Mouse (Mus musculus): ENCODE data around the gene Traf1. TPM values are rescaled to one million over a fixed set of nuclear protein-coding genes. Genes with fewer than 3 reads are reported as not detected.

The Traf1 gene
- polyA plus RNA-seq, 1 experiment = 0.44 TPM

DNA sequence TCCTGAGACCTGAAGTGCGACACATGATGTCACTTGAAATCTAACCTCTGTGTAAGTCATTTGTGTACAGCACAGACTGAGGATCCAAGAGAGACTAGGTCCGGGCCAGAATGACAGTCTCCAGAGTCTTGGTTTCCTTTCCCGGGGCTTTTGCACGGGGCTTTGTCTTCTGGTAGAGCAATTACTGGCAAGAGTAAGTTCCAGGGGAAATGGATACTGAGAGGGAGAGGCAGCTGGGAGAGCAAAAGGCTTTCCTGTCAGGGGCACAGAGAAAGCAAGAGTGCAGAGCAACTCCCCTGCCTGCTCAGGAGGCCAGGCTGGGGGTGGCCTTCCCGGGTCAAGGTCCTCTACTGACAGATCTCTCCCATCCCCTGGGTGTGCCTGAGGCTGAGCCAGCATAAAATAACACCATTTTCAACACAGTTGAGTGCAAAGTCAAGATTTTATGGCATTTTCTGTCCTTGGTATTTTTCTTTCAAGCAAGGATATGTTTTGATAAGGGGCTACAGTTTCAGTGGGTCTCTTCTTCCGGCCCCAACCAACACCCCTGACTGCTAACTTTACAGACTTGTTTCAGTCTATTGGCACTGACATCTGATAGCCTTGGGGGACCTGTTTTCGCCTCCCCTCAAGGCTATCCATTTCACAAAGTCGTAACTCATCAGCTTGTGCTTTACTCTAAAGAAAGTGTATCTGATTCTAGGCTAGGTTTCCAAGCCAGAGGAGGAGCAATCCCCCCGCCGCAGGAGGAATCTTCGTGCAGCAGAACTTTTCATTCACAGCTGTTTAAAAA lies 21.5 kb upstream of the Traf1 start:
- TF ChIP-seq FLI1 (IDR thresholded peaks at IDR 0.05; ENCODE audit: low read length) (no peak), GATA1 (IDR thresholded peaks at IDR 0.05; ENCODE audit: borderline replicate concordance, low read length) (no peak)
- Histone ChIP-seq H3K9me3 (no peaks in the 10 kb centered on the region), H3K36me3 (replicated peaks; ENCODE audit: low read length) (no peaks in the 10 kb centered on the region), H3K27me3 (replicated peaks) (peaks cover 7% of the 10 kb centered on the region), H3K4me3 (replicated peaks) (no peak overlapping the region), H3K4me1 (peaks cover 54% of the 10 kb centered on the region)

GRCm38 (mm10) chr2:34982096-34982724 lies 20.6 kb upstream of the Traf1 start:
- H3K4me3 ChIP-seq (replicated peaks) = peak overlapping the region; percentile 34
- H3K9me3 ChIP-seq = no peaks in the 10 kb centered on the region
- H3K27me3 ChIP-seq (replicated peaks) = peaks cover 7% of the 10 kb centered on the region
- peaks cover 62% of the 10 kb centered on the region for H3K4me1 ChIP-seq
- H3K36me3 ChIP-seq (replicated peaks; ENCODE audit: low read length) = no peaks in the 10 kb centered on the region
- TF ChIP-seq FLI1 (IDR thresholded peaks at IDR 0.05; ENCODE audit: low read length) = no peak
- no peak for TF ChIP-seq GATA1 (IDR thresholded peaks at IDR 0.05; ENCODE audit: borderline replicate concordance, low read length)

DNA sequence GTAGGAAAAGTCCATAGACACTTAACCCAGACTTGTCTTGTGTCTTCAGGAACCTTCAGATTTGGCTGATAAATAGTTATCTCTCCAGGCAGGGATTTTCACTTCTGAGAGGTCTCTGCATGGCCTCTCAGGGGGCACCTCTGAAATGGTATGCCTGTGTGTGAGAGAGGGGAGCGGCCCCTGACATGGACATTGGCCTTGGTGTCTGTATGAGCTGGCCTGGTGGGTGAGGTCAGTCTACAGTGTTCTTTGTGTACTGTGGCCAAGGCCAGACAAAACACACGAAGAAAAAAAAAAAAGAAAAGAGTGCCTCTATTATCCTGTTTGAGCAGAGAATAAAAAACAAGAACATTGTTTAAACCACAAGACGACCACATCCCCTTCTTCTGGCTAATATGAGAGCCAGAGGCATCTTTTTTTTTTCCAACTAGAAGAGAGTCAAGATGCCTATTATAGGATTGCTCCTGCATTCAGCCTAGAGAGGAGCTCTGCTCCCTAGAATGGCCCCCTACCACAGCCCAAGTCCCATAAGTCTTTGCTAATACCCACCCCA lies 18.0 kb upstream of the Traf1 start:
- Histone ChIP-seq H3K4me3 (replicated peaks) (peak overlapping the region; percentile 44), H3K36me3 (replicated peaks; ENCODE audit: low read length) (peaks cover 6% of the 10 kb centered on the region), H3K4me1 (peaks cover 74% of the 10 kb centered on the region), H3K9me3 (peaks cover 10% of the 10 kb centered on the region), H3K27me3 (replicated peaks) (peaks cover 5% of the 10 kb centered on the region)
- no peak for TF ChIP-seq GATA1 (IDR thresholded peaks at IDR 0.05; ENCODE audit: borderline replicate concordance, low read length)
- TF ChIP-seq FLI1 (IDR thresholded peaks at IDR 0.05; ENCODE audit: low read length) = no peak

GRCm38 (mm10) chr2:34978226-34978625 lies 16.7 kb upstream of the Traf1 start:
- Histone ChIP-seq H3K4me3 (replicated peaks) (no peak overlapping the region), H3K27me3 (replicated peaks) (peaks cover 5% of the 10 kb centered on the region), H3K4me1 (peaks cover 74% of the 10 kb centered on the region), H3K36me3 (replicated peaks; ENCODE audit: low read length) (peaks cover 6% of the 10 kb centered on the region), H3K9me3 (peaks cover 13% of the 10 kb centered on the region)
- TF ChIP-seq GATA1 (IDR thresholded peaks at IDR 0.05; ENCODE audit: borderline replicate concordance, low read length) (no peak), FLI1 (IDR thresholded peaks at IDR 0.05; ENCODE audit: low read length) (no peak)

DNA sequence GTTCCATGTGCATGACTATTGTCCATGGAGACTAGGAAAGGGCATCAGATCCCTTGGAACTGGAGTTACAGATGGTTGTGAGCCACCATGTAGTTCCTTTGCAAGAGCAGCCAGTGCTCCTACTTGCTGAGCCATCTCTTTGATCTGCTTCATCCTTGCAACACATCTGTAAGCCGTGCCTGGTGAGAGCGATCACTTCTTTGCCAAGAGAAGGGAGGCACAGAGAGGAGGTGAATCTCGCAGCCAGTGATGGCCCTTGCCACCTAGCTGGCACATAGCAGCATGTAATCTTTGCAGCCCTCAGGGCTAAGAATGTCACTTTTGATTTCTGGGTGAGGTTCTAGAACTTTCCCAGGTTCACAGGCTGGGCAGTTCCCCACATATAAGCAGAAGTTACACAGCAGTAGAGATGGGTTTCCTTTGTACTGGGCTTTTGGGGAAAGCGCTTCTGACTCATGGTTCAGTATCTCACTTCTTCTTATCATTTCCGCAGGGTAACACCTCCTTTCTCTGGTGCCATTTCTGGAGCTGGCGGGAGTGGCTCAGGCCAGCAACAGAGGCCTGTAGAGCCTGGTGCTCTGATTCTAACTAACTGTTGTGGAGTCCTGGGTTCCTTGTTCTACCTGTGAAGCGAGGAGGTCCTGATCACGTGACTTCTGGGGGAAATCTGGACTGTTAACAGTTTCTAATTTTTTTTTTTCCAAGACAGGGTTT lies 15.5 kb upstream of the Traf1 start:
- Histone ChIP-seq H3K9me3 (peaks cover 13% of the 10 kb centered on the region), H3K4me1 (peaks cover 63% of the 10 kb centered on the region), H3K36me3 (replicated peaks; ENCODE audit: low read length) (peaks cover 6% of the 10 kb centered on the region), H3K27me3 (replicated peaks) (peaks cover 8% of the 10 kb centered on the region), H3K4me3 (replicated peaks) (peak overlapping the region; percentile 82)
- TF ChIP-seq FLI1 (IDR thresholded peaks at IDR 0.05; ENCODE audit: low read length) (no peak), GATA1 (IDR thresholded peaks at IDR 0.05; ENCODE audit: borderline replicate concordance, low read length) (no peak)

- peak overlapping the region; percentile 79 for H3K4me3 ChIP-seq (replicated peaks)
- H3K4me1 ChIP-seq = peaks cover 57% of the 10 kb centered on the region
These were observed 14.9 kb upstream of the Traf1 start for GRCm38 (mm10) chr2:34976447-34976846.

GRCm38 (mm10) chr2:34973087-34973486 lies 11.5 kb upstream of the Traf1 start:
- H3K36me3 ChIP-seq (replicated peaks; ENCODE audit: low read length) = peaks cover 6% of the 10 kb centered on the region
- TF ChIP-seq GATA1 (IDR thresholded peaks at IDR 0.05; ENCODE audit: borderline replicate concordance, low read length) (no peak), FLI1 (IDR thresholded peaks at IDR 0.05; ENCODE audit: low read length) (no peak)
- H3K4me3 ChIP-seq (replicated peaks) = no peak overlapping the region
- peaks cover 13% of the 10 kb centered on the region for H3K9me3 ChIP-seq
- peaks cover 43% of the 10 kb centered on the region for H3K4me1 ChIP-seq
- peaks cover 21% of the 10 kb centered on the region for H3K27me3 ChIP-seq (replicated peaks)

More at GRCm38 (mm10) chr2:34976447-34976846, 14.9 kb upstream of the Traf1 start:
- TF ChIP-seq FLI1 (IDR thresholded peaks at IDR 0.05; ENCODE audit: low read length) (no peak), GATA1 (IDR thresholded peaks at IDR 0.05; ENCODE audit: borderline replicate concordance, low read length) (no peak)
- H3K27me3 ChIP-seq (replicated peaks) = peaks cover 13% of the 10 kb centered on the region
- H3K9me3 ChIP-seq = peaks cover 13% of the 10 kb centered on the region
- H3K36me3 ChIP-seq (replicated peaks; ENCODE audit: low read length) = peaks cover 6% of the 10 kb centered on the region

- Histone ChIP-seq H3K9me3 (peaks cover 13% of the 10 kb centered on the region), H3K4me3 (replicated peaks) (no peak overlapping the region), H3K4me1 (peaks cover 25% of the 10 kb centered on the region), H3K27me3 (replicated peaks) (peaks cover 21% of the 10 kb centered on the region), H3K36me3 (replicated peaks; ENCODE audit: low read length) (peaks cover 6% of the 10 kb centered on the region)
- TF ChIP-seq GATA1 (IDR thresholded peaks at IDR 0.05; ENCODE audit: borderline replicate concordance, low read length) = no peak
- no peak for TF ChIP-seq FLI1 (IDR thresholded peaks at IDR 0.05; ENCODE audit: low read length)
These were observed 9.7 kb upstream of the Traf1 start for GRCm38 (mm10) chr2:34971080-34971888.

Measured in megakaryocyte, embryonic 14.5 days (primary cell).